22 mouse cellular contexts compared by ENCODE assay signal in the genomic region with DNA sequence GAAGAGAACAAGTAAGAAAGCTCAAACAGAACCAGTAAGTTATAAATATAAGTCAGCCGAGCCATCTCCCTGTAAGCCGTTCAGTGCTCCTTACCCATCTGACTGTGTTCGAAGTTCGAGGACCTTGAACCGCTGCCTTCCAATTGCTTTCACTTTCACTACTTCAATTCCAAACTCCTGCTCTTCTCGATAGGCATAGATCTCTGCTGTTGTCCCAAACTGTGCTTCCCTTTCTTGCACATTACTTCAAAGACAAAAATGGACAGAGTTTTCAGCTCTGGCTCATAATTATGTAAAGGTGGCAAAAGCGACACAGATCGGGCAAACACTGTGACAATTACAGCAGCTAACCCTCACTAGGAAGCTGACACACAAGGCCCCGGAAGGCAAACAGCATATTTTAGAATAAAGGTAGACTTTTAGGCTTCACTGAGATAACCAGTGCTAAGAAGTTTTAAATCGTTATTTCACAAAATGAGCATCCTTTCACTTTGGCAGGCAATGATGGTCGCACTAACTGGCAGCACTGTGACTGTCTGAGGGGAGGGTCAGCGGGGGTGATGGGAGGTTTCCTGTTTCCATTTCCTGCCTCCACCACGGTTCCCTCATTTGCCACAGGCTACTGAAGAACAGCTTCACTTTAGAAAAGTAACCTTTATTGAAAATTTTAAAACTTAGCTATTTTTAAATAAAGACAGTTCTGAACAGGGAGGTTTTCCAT. TPM values are rescaled to one million over a fixed set of nuclear protein-coding genes. Genes with fewer than 3 reads are reported as not detected.
A peak's percentile ranks its signal among the peaks of the same experiment; 100 is the strongest.
DNase-seq lines count a peak whose midpoint lies in the region; ATAC-seq and TF ChIP-seq lines count a peak whose summit lies in the region.
"Had no signal": no experiment of that assay in that cellular context is flagged by ENCODE, and none has a peak within 500 bp of the region (broad histone marks: within the 10 kb centered on the region; RNA-seq: fewer than 3 reads in every experiment).

No protein-coding gene starts in this region.

- 44% methylated on average over 13 of the region's 13 CpGs for WGBS in liver, adult 2 months
- WGBS in forebrain, embryonic 12.5 days = 94% methylated on average over 13 of the region's 13 CpGs

- H3K4me1 ChIP-seq in liver, adult 2 months (ENCODE audit: control insufficient read depth, insufficient read depth, low read length) = peaks cover 8% of the 10 kb centered on the region
- peaks cover 10% of the 10 kb centered on the region for H3K4me1 ChIP-seq in forebrain, embryonic 12.5 days

- TF ChIP-seq CTCF in liver, adult 2 months (IDR thresholded peaks at IDR 0.05; ENCODE audit: low read depth, low read length) = no peak

- H3K36me3 ChIP-seq in liver, adult 2 months (ENCODE audit: control insufficient read depth, insufficient read depth, low read length) = peaks cover 35% of the 10 kb centered on the region
- H3K36me3 ChIP-seq in forebrain, embryonic 12.5 days (replicated peaks) = peaks cover 33% of the 10 kb centered on the region

- no peaks in the 10 kb centered on the region for H3K9me3 ChIP-seq in forebrain, embryonic 12.5 days
- H3K9me3 ChIP-seq: G1E; heart, embryonic 12.5 days; limb, embryonic 13.5 days; lung, embryonic 15.5 days had no signal

- no peak for TF ChIP-seq POLR2A in liver, adult 2 months (IDR thresholded peaks at IDR 0.05; ENCODE audit: extremely low read depth, insufficient read depth, low read length)

- H3K27ac ChIP-seq in liver, adult 2 months (replicated peaks; ENCODE audit: insufficient read depth, low read depth, low read length) = 0 out of 2 replicates have a peak overlapping the region, but pooled peaks have one; percentile 7
- H3K27ac ChIP-seq in forebrain, embryonic 12.5 days = no peak overlapping the region
- H3K27ac ChIP-seq: kidney, postnatal 0 days; limb, embryonic 13.5 days; lung, embryonic 15.5 days had no signal

- H3K4me2 ChIP-seq in forebrain, embryonic 12.5 days = no peak overlapping the region
- H3K4me2 ChIP-seq: heart, embryonic 12.5 days; limb, embryonic 13.5 days; lung, embryonic 15.5 days; midbrain, embryonic 11.5 days had no signal

- peaks cover 10% of the 10 kb centered on the region; the same call in 1 of the 2 replicates for H3K79me2 ChIP-seq in liver, adult 2 months (ENCODE audit: control insufficient read depth, insufficient read depth, low read length)

- H3K9ac ChIP-seq in liver, adult 2 months (ENCODE audit: low read depth, low read length) = no peak overlapping the region
- H3K9ac ChIP-seq in forebrain, embryonic 12.5 days = no peak overlapping the region
- H3K9ac ChIP-seq: heart, embryonic 12.5 days; limb, embryonic 13.5 days; lung, embryonic 15.5 days had no signal

- no peaks in the 10 kb centered on the region for H3K27me3 ChIP-seq in liver, adult 2 months (ENCODE audit: control insufficient read depth, insufficient read depth, low read length)
- no peaks in the 10 kb centered on the region for H3K27me3 ChIP-seq in forebrain, embryonic 12.5 days
- H3K27me3 ChIP-seq: heart, embryonic 12.5 days; limb, embryonic 13.5 days; lung, embryonic 15.5 days had no signal

- ATAC-seq in erythroid progenitor cell, adult 5-6 weeks (replicated peaks; ENCODE audit: low FRiP score, poor library complexity, severe bottlenecking) = 0 out of 2 replicates have a peak, but pooled peaks have one; percentile 44
- ATAC-seq in megakaryocyte-erythroid progenitor cell, adult 5-6 weeks (replicated peaks; ENCODE audit: low FRiP score, low TSS enrichment, poor library complexity, severe bottlenecking) = peak; percentile 39
- ATAC-seq in forebrain, embryonic 12.5 days (ENCODE audit: low FRiP score) = no peak
- ATAC-seq: forebrain, embryonic 16.5 days had no signal

- peak overlapping the region; percentile 23; the same call in 1 of the 2 replicates for H3K4me3 ChIP-seq in liver, adult 2 months (ENCODE audit: insufficient read depth, low read depth, low read length)
- H3K4me3 ChIP-seq in forebrain, embryonic 12.5 days (replicated peaks) = no peak overlapping the region
- H3K4me3 ChIP-seq: heart, embryonic 12.5 days; limb, embryonic 13.5 days; lung, embryonic 15.5 days; myocyte had no signal

- DNase-seq in liver, adult 2 months (ENCODE audit: extremely low read depth, low read depth, low spot score) = peak; percentile 82
- DNase-seq in liver = no peak
- peak; percentile 75 for DNase-seq in CD4-positive, CD25-positive, alpha-beta regulatory T cell, adult 2 months (ENCODE audit: low read depth, low spot score)
- no peak for DNase-seq in urinary bladder, postnatal 25 days (ENCODE audit: low spot score)
- DNase-seq in layer of hippocampus, postnatal 25 days (ENCODE audit: extremely low spot score in 1 of 2, low spot score in 1 of 2) = no peak
- DNase-seq: adrenal gland, postnatal 10 days; cerebellum, adult 9-10 months; embryo, embryonic 11 days; heart, postnatal 4 days had no signal

RNA-seq across cellular contexts. Expression of a gene that starts 5.6 kb away (rescaled TPM):
- 40.1 and 49.2 TPM in 2 replicates for total RNA-seq in liver, adult 2 months (2014; rRNA removed)
- 8.6 and 9.8 TPM in 2 replicates for polyA plus RNA-seq in liver, adult 2 months (2012; rRNA removed)
- total RNA-seq in erythroid progenitor cell, adult 5-6 weeks (2015; ENCODE audit: low replicate concordance) = 12.6 and 16.3 TPM in 2 replicates
- total RNA-seq in erythroid progenitor cell, adult 5-6 weeks (2017; ENCODE audit: low replicate concordance) = 23.9 and 35.3 TPM in 2 replicates
- 21.6 and 23.9 TPM in 2 replicates for total RNA-seq in megakaryocyte-erythroid progenitor cell, adult 5-6 weeks (2014; fragmentation: Nextera tagmentation)
- total RNA-seq in megakaryocyte-erythroid progenitor cell, adult 5-6 weeks (2017) = 46.5 and 68.8 TPM in 2 replicates
- total RNA-seq in layer of hippocampus, postnatal 25 days (2021) = 100 to 1,000 TPM in 1 of 2 experiments, 10 to 100 TPM in 1; 97.4 to 111 TPM
- 48.3 and 48.7 TPM in 2 replicates for polyA plus RNA-seq in forebrain, embryonic 12.5 days (2016; fragmentation: Nextera tagmentation; extraction: Ambion mirVana)

RNA-seq across cellular contexts. Expression of a gene that starts 25.3 kb away (rescaled TPM):
- 18.5 and 19.8 TPM in 2 replicates for total RNA-seq in liver, adult 2 months (2014; rRNA removed)
- polyA plus RNA-seq in liver, adult 2 months (2012; rRNA removed) = 9.2 and 13.7 TPM in 2 replicates
- total RNA-seq in erythroid progenitor cell, adult 5-6 weeks (2015; ENCODE audit: low replicate concordance) = 13.7 and 18.4 TPM in 2 replicates
- 34.0 and 39.9 TPM in 2 replicates for total RNA-seq in erythroid progenitor cell, adult 5-6 weeks (2017; ENCODE audit: low replicate concordance)
- total RNA-seq in megakaryocyte-erythroid progenitor cell, adult 5-6 weeks (2014; fragmentation: Nextera tagmentation) = 67.5 and 88.5 TPM in 2 replicates
- 111 and 129 TPM in 2 replicates for total RNA-seq in megakaryocyte-erythroid progenitor cell, adult 5-6 weeks (2017)
- 10 to 100 TPM; 48.0 to 51.7 TPM for total RNA-seq in layer of hippocampus, postnatal 25 days (2021)
- 77.2 and 83.1 TPM in 2 replicates for polyA plus RNA-seq in forebrain, embryonic 12.5 days (2016; fragmentation: Nextera tagmentation; extraction: Ambion mirVana)

RNA-seq across cellular contexts. Expression of a gene that starts 45.4 kb away (rescaled TPM):
- total RNA-seq in liver, adult 2 months (2014; rRNA removed) = 0.09 and 0.20 TPM in 2 replicates
- polyA plus RNA-seq in liver, adult 2 months (2012; rRNA removed) = not detected in 2 replicates
- 3.6 TPM in 1 of 2 replicates, not detected in the other for total RNA-seq in erythroid progenitor cell, adult 5-6 weeks (2015; ENCODE audit: low replicate concordance)
- 2.4 and 2.9 TPM in 2 replicates for total RNA-seq in erythroid progenitor cell, adult 5-6 weeks (2017; ENCODE audit: low replicate concordance)
- total RNA-seq in megakaryocyte-erythroid progenitor cell, adult 5-6 weeks (2014; fragmentation: Nextera tagmentation) = not detected in 2 replicates
- not detected in 2 replicates for total RNA-seq in megakaryocyte-erythroid progenitor cell, adult 5-6 weeks (2017)
- total RNA-seq in layer of hippocampus, postnatal 25 days (2021) = not detected
- polyA plus RNA-seq in forebrain, embryonic 12.5 days (2016; fragmentation: Nextera tagmentation; extraction: Ambion mirVana) = not detected in 2 replicates
- total RNA-seq: gastrocnemius, adult 8-10 months; layer of hippocampus, adult 8-10 months had no signal
- polyA plus RNA-seq: forebrain, embryonic 16.5 days; heart, embryonic 12.5 days; limb, embryonic 13.5 days; midbrain, embryonic 11.5 days; myocyte had no signal

Comparison
In these comparisons a context has a peak if more than half of its experiments do, and no peak if none do; other contexts are left out.
1. DNase-seq: peak in liver, adult 2 months (single experiment) and CD4-positive, CD25-positive, alpha-beta regulatory T cell, adult 2 months (single experiment); none in liver (single experiment), urinary bladder, postnatal 25 days (single experiment) and layer of hippocampus, postnatal 25 days (0 of 2).